Mouse (Mus musculus): ENCODE data around the gene Tnfsf12.

DNA sequence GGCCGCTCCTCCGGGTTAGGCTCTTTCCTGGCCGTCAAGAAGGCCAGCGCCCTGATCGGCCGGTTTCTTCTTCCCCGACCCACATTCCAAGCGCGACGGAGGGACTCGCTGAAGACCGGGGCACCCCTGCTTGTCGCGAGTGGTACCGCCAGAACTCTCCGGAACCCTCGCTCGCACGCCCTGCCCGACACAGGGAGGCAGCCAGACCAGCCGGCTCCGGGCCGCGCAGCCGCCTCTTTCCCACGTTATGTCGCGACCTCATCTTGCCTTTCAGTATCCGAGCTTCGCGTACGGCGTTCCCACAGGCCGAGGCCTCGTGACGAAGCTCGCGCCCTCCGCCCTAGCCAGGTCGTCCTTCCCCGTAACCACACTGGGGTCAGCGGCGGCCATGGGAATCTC lies 23.9 kb downstream of the Tnfsf12 start:
- TF ChIP-seq CTCF (IDR thresholded peaks at IDR 0.05; ENCODE audit: borderline replicate concordance, insufficient read depth, low read length) (no peak), POLR2A (IDR thresholded peaks at IDR 0.05; ENCODE audit: low read depth, low read length) (no peak)

Data from embryonic fibroblast, embryonic 13.5 days (primary cell).